Mouse (Mus musculus) heart, adult 2 months (tissue): ENCODE results near the gene Wwc2.

Experiments used
- CTCF ChIP-seq: fragments of 200-600 bp; IDR thresholded peaks from 2 replicates; pipeline ENCODE4 v1.8.1; 2022; ENCODE audit warnings: antibody characterized with exemption, mild to moderate bottlenecking, moderate library complexity
- EP300 ChIP-seq: fragments of 200-500 bp; IDR thresholded peaks from 2 replicates; pipeline ENCODE4 v1.6.1; 2011; ENCODE audit warnings: low read depth, low read length, control low read depth; ENCODE audit not compliant: insufficient read depth
- POLR2A ChIP-seq: fragments of 200-500 bp; IDR thresholded peaks from 2 replicates; pipeline ENCODE4 v1.6.1; 2011; ENCODE audit warnings: mild to moderate bottlenecking, low read depth, low read length, control low read depth; ENCODE audit not compliant: insufficient read depth

- TF ChIP-seq CTCF = no peak
- TF ChIP-seq POLR2A = no peak
- TF ChIP-seq EP300 = no peak
These were observed 131.5 kb downstream of the Wwc2 start for GRCm38 (mm10) chr8:47859259-47859658.
